Comparison of ENCODE assay signal across 9 mouse cellular contexts in genomic region chr10:66909204-66909889, GRCm38 (mm10).
DNase-seq lines count a peak whose midpoint lies in the region; ATAC-seq and TF ChIP-seq lines count a peak whose summit lies in the region.
"Had no signal": no experiment of that assay in that cellular context is flagged by ENCODE, and none has a peak within 500 bp of the region (broad histone marks: within the 10 kb centered on the region; RNA-seq: fewer than 3 reads in every experiment).

No protein-coding gene starts in this region.

- H3K36me3 ChIP-seq in ES-E14 (ENCODE audit: control insufficient read depth, insufficient read depth, low read length, poor library complexity, severe bottlenecking): no peaks in the 10 kb centered on the region

- H3K4me1 ChIP-seq in ES-E14 (ENCODE audit: control insufficient read depth in 2 of 2, insufficient read depth in 2 of 2, low read length in 2 of 2, poor library complexity in 1 of 2): peaks cover 7 to 14% of the 10 kb centered on the region in 2 experiments; a peak in 2 of 4 replicates

- peak; percentile 97 for TF ChIP-seq CTCF in layer of hippocampus, adult 2 months (conservative IDR thresholded peaks at IDR 0.05)

- peak; percentile 69; the same call in 1 of the 2 replicates for ATAC-seq in granulocyte monocyte progenitor cell, adult 5-6 weeks (replicated peaks; ENCODE audit: poor library complexity, severe bottlenecking)
- ATAC-seq in erythroblast, adult 5-6 weeks (replicated peaks; ENCODE audit: low FRiP score, poor library complexity, severe bottlenecking): no peak

- no peak overlapping the region for H3K4me3 ChIP-seq in layer of hippocampus, adult 2 months
- H3K4me3 ChIP-seq in ES-E14 (ENCODE audit: insufficient read depth in 1 of 2, low read depth in 1 of 2, low read length in 2 of 2, poor library complexity in 1 of 2, severe bottlenecking in 1 of 2): no peak overlapping the region
- H3K4me3 ChIP-seq: megakaryocyte, embryonic 14.5 days had no signal

- H3K9me3 ChIP-seq in ES-E14 (ENCODE audit: control insufficient read depth, insufficient read depth, low read depth, low read length): no peaks in the 10 kb centered on the region
- H3K9me3 ChIP-seq: megakaryocyte, embryonic 14.5 days had no signal

- in situ Hi-C loops in ES-E14 (cut with MboI; ENCODE audit: low sequenced_read_pairs in 2 of 2, unreplicated experiment in 2 of 2): loop anchor here (25.0 kb wide), 1 partner anchor 178 kb away; the partner anchor contains the start of genes Jmjd1c (in 2 of the 2) and Reep3 (in 2 of the 2)

- H3K9ac ChIP-seq in ES-E14 (ENCODE audit: insufficient read depth, low read depth, low read length, poor library complexity, severe bottlenecking): no peak overlapping the region

- H3K27ac ChIP-seq in layer of hippocampus, adult 2 months: no peak overlapping the region
- H3K27ac ChIP-seq in ES-E14 (ENCODE audit: insufficient read depth, low read depth, low read length, poor library complexity, severe bottlenecking): no peak overlapping the region

- peak in 1 of 2 experiments; percentile 60 for DNase-seq in layer of hippocampus, adult 2 months (ENCODE audit: low spot score in 2 of 2)
- DNase-seq in layer of hippocampus, adult 9-10 months (ENCODE audit: low spot score): no peak
- no peak for DNase-seq in ES-E14 (ENCODE audit: low read depth, low spot score)
- DNase-seq in cerebellum, adult 9-10 months: peak; percentile 74
- DNase-seq in kidney, postnatal 36 days: peak; percentile 69 to 79
- DNase-seq in natural killer cell, adult 2 months (ENCODE audit: low spot score in 2 of 2): peak; percentile 14 to 45

TF ChIP-seq in ES-E14, 5 proteins besides CTCF, POLR2A, EP300 and RAD21:
- TF ChIP-seq HCFC1 (IDR thresholded peaks at IDR 0.05; ENCODE audit: borderline replicate concordance, insufficient read depth, low read length): no peak
- no peak for TF ChIP-seq ZNF384 (IDR thresholded peaks at IDR 0.05; ENCODE audit: low read depth, low read length)
- no peak for TF ChIP-seq CHD2 (IDR thresholded peaks at IDR 0.05; ENCODE audit: low read depth, low read length)
- peak; percentile 96 for TF ChIP-seq ZC3H11A (IDR thresholded peaks at IDR 0.05; ENCODE audit: borderline replicate concordance, low read depth, low read length)
- TF ChIP-seq MAFK (IDR thresholded peaks at IDR 0.05; ENCODE audit: insufficient read depth, low read depth, low read length): peak; percentile 69

Comparison
In these comparisons a context has a peak if more than half of its experiments do, and no peak if none do; other contexts are left out.
1. DNase-seq: peak in cerebellum, adult 9-10 months (single experiment), kidney, postnatal 36 days (2 of 2) and natural killer cell, adult 2 months (2 of 2); none in layer of hippocampus, adult 9-10 months (single experiment) and ES-E14 (single experiment).